Mouse (Mus musculus): ENCODE results near the gene Ezr. TPM values are rescaled to one million over a fixed set of nuclear protein-coding genes. Genes with fewer than 3 reads are reported as not detected.

Gene Ezr
- 37.8 and 45.4 TPM in 2 replicates for total RNA-seq (2014; rRNA removed)
- polyA plus RNA-seq (2015; fragmentation: Nextera tagmentation; extraction: Ambion mirVana): 51.6 and 60.2 TPM in 2 replicates

- peak; percentile 83 for ATAC-seq
- Histone ChIP-seq H3K36me3 (ENCODE audit: insufficient read depth) (no peaks in the 10 kb centered on the region), H3K4me2 (ENCODE audit: low read depth) (peak within 1 kb of the TSS; percentile 94), H3K9ac (peak within 1 kb of the TSS; percentile 69), H3K9me3 (ENCODE audit: low read length) (no peaks in the 10 kb centered on the region), H3K4me1 (ENCODE audit: insufficient read depth) (no peaks in the 10 kb centered on the region), H3K27ac (ENCODE audit: low read depth, low read length) (peak within 1 kb of the TSS; percentile 69; the same call in 1 of the 2 replicates), H3K4me3 (ENCODE audit: low read depth, low read length) (peak within 1 kb of the TSS; percentile 80), H3K27me3 (ENCODE audit: insufficient read depth, low read length) (no peaks in the 10 kb centered on the region)
- WGBS: 2% methylated on average over 32 of the region's 52 CpGs
- TF ChIP-seq CTCF (IDR thresholded peaks at IDR 0.05; ENCODE audit: low read depth): no peak; the same call in 1 of the 2 replicates
- DNase-seq: peak; percentile 83
Observed at GRCm38 (mm10) chr17:6782611-6783005, at the start of gene Ezr. Gene Ezr (minus strand): TSS chr17:6782784.

- DNase-seq (no peak), ATAC-seq (no peak)
- no peaks in the 10 kb centered on the region for H3K27me3 ChIP-seq (ENCODE audit: insufficient read depth, low read length)
- H3K9ac ChIP-seq: no peak overlapping the region
- H3K9me3 ChIP-seq (ENCODE audit: low read length): no peaks in the 10 kb centered on the region
- no peak overlapping the region for H3K4me3 ChIP-seq (ENCODE audit: low read depth, low read length)
- H3K36me3 ChIP-seq (ENCODE audit: insufficient read depth): no peaks in the 10 kb centered on the region
- H3K27ac ChIP-seq (ENCODE audit: low read depth, low read length): no peak overlapping the region
- H3K4me2 ChIP-seq (ENCODE audit: low read depth): no peak overlapping the region
- 67% methylated on average over 1 of the region's 1 CpGs for WGBS
- peaks cover 7% of the 10 kb centered on the region for H3K4me1 ChIP-seq (ENCODE audit: insufficient read depth)
- TF ChIP-seq CTCF (IDR thresholded peaks at IDR 0.05; ENCODE audit: low read depth): no peak
Observed at GRCm38 (mm10) chr17:6830004-6830592, 47.5 kb upstream of the Ezr start.

GRCm38 (mm10) chr17:6828531-6829150 lies 46.1 kb upstream of the Ezr start:
- DNase-seq (no peak), ATAC-seq (no peak)
- 0 out of 2 replicates have a peak, but pooled peaks have one; percentile 4 for TF ChIP-seq CTCF (IDR thresholded peaks at IDR 0.05; ENCODE audit: low read depth)
- WGBS: 76% methylated on average over 7 of the region's 7 CpGs
- Histone ChIP-seq H3K36me3 (ENCODE audit: insufficient read depth) (no peaks in the 10 kb centered on the region), H3K4me3 (ENCODE audit: low read depth, low read length) (peak overlapping the region; percentile 54), H3K9ac (peak overlapping the region; percentile 74; the same call in 1 of the 2 replicates), H3K27ac (ENCODE audit: low read depth, low read length) (peak overlapping the region; percentile 98), H3K4me1 (ENCODE audit: insufficient read depth) (peaks cover 7% of the 10 kb centered on the region), H3K4me2 (ENCODE audit: low read depth) (peak overlapping the region; percentile 77), H3K27me3 (ENCODE audit: insufficient read depth, low read length) (no peaks in the 10 kb centered on the region), H3K9me3 (ENCODE audit: low read length) (no peaks in the 10 kb centered on the region)

- no peaks in the 10 kb centered on the region for H3K36me3 ChIP-seq (ENCODE audit: insufficient read depth)
- H3K9ac ChIP-seq: peak overlapping the region; percentile 74
- peak; percentile 97 for ATAC-seq
- H3K27me3 ChIP-seq (ENCODE audit: insufficient read depth, low read length): no peaks in the 10 kb centered on the region
- no peak; the same call in 1 of the 2 replicates for TF ChIP-seq CTCF (IDR thresholded peaks at IDR 0.05; ENCODE audit: low read depth)
- H3K9me3 ChIP-seq (ENCODE audit: low read length): no peaks in the 10 kb centered on the region
- H3K4me1 ChIP-seq (ENCODE audit: insufficient read depth): peaks cover 7% of the 10 kb centered on the region
- H3K4me2 ChIP-seq (ENCODE audit: low read depth): peak overlapping the region; percentile 77
- 2% methylated on average over 64 of the region's 64 CpGs for WGBS
- H3K27ac ChIP-seq (ENCODE audit: low read depth, low read length): peak overlapping the region; percentile 98
- peak; percentile 98 for DNase-seq
- peak overlapping the region; percentile 54 for H3K4me3 ChIP-seq (ENCODE audit: low read depth, low read length)
Observed at GRCm38 (mm10) chr17:6827740-6828461, 45.3 kb upstream of the Ezr start.

GRCm38 (mm10) chr17:6827159-6827733 lies 44.7 kb upstream of the Ezr start:
- Histone ChIP-seq H3K9me3 (ENCODE audit: low read length) (no peaks in the 10 kb centered on the region), H3K27me3 (ENCODE audit: insufficient read depth, low read length) (no peaks in the 10 kb centered on the region), H3K4me2 (ENCODE audit: low read depth) (peak overlapping the region; percentile 77), H3K4me3 (ENCODE audit: low read depth, low read length) (peak overlapping the region; percentile 54), H3K36me3 (ENCODE audit: insufficient read depth) (no peaks in the 10 kb centered on the region), H3K9ac (peak overlapping the region; percentile 74), H3K4me1 (ENCODE audit: insufficient read depth) (peaks cover 7% of the 10 kb centered on the region), H3K27ac (ENCODE audit: low read depth, low read length) (peak overlapping the region; percentile 98)
- WGBS: 24% methylated on average over 10 of the region's 10 CpGs
- DNase-seq (no peak), ATAC-seq (peak; percentile 45)
- no peak for TF ChIP-seq CTCF (IDR thresholded peaks at IDR 0.05; ENCODE audit: low read depth)

- DNase-seq: no peak
- Histone ChIP-seq H3K27me3 (ENCODE audit: insufficient read depth, low read length) (no peaks in the 10 kb centered on the region), H3K9me3 (ENCODE audit: low read length) (no peaks in the 10 kb centered on the region), H3K27ac (ENCODE audit: low read depth, low read length) (no peak overlapping the region), H3K4me1 (ENCODE audit: insufficient read depth) (no peaks in the 10 kb centered on the region), H3K36me3 (ENCODE audit: insufficient read depth) (no peaks in the 10 kb centered on the region), H3K4me3 (ENCODE audit: low read depth, low read length) (no peak overlapping the region), H3K4me2 (ENCODE audit: low read depth) (no peak overlapping the region), H3K9ac (no peak overlapping the region)
- no peak for ATAC-seq
- no peak for TF ChIP-seq CTCF (IDR thresholded peaks at IDR 0.05; ENCODE audit: low read depth)
- 91% methylated on average over 5 of the region's 5 CpGs for WGBS
Observed at GRCm38 (mm10) chr17:6816796-6817195, 34.2 kb upstream of the Ezr start.
